Mouse (Mus musculus) erythroblast, embryonic 14.5 days (primary cell): Measurements from ENCODE around the gene Elfn1. TPM values are rescaled to one million over a fixed set of nuclear protein-coding genes. Genes with fewer than 3 reads are reported as not detected.

Experiments
- H3K27me3 ChIP-seq: 2 replicates; pipeline ENCODE4 v1.6.1; 2012; ENCODE audit warnings: inconsistent platforms; ENCODE audit not compliant: control insufficient read depth
- H3K36me3 ChIP-seq: 2 replicates; pipeline ENCODE4 v1.6.1; 2012; ENCODE audit warnings: mild to moderate bottlenecking, inconsistent platforms; ENCODE audit not compliant: control insufficient read depth
- H3K4me1 ChIP-seq: 2 replicates; pipeline ENCODE4 v1.6.1; 2012; ENCODE audit warnings: inconsistent platforms; ENCODE audit not compliant: control insufficient read depth
- H3K4me3 ChIP-seq: replicated peaks from 2 replicates; pipeline ENCODE3; 2012; ENCODE audit warnings: moderate library complexity, mild to moderate bottlenecking, inconsistent platforms
- H3K9me3 ChIP-seq: 2 replicates; pipeline ENCODE4 v1.6.1; 2012; ENCODE audit warnings: low read length, inconsistent platforms, mixed read lengths; ENCODE audit not compliant: control insufficient read depth
- GATA1 ChIP-seq: IDR thresholded peaks from 2 replicates; pipeline ENCODE4 v1.6.1; 2012; ENCODE audit warnings: low read length, inconsistent platforms, mixed read lengths
- TAL1 ChIP-seq: IDR thresholded peaks from 3 replicates; pipeline ENCODE4 v1.6.1; 2012; ENCODE audit warnings: low read length, inconsistent platforms, mixed read lengths
- polyA plus RNA-seq: library from polyadenylated mRNA; stranded (reverse); fragments of >175 nt; gene quantifications from 2 replicates; pipeline ENCODE4 v1.2.3, GENCODE M21; 2012

The Elfn1 gene
- polyA plus RNA-seq, 1 experiment = not detected

DNA sequence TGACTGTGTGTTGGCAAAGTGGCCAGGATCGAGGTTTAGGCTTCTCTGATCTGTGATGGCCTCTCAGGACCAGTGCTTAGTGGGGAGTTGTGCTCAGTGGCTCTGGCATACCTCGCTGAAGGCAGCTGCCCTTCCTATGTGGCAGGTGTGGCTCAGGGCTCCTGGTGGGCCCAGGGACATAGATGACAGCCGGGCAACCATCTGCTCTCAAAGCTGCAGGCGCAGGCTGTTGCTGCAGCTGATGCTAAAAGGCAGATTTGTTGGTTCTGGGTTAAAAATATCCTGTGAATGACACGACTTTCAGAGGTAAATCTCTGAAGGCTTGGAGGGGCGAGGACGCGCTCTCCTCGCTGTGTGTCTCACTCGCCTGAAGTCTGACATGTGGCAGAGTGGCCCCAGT lies 114.0 kb downstream of the Elfn1 start:
- Histone ChIP-seq H3K27me3 (no peaks in the 10 kb centered on the region), H3K4me1 (peaks cover 28% of the 10 kb centered on the region), H3K9me3 (no peaks in the 10 kb centered on the region), H3K36me3 (peaks cover 15% of the 10 kb centered on the region), H3K4me3 (no peak overlapping the region)
- no peak for TF ChIP-seq TAL1
- TF ChIP-seq GATA1 = no peak

- no peak for TF ChIP-seq TAL1
- TF ChIP-seq GATA1 = no peak
- no peaks in the 10 kb centered on the region for H3K9me3 ChIP-seq
- H3K36me3 ChIP-seq = peaks cover 15% of the 10 kb centered on the region
- H3K27me3 ChIP-seq = no peaks in the 10 kb centered on the region
- H3K4me3 ChIP-seq = no peak overlapping the region
- H3K4me1 ChIP-seq = peaks cover 26% of the 10 kb centered on the region
Observed at GRCm38 (mm10) chr5:140022861-140023260, 115.1 kb downstream of the Elfn1 start.

DNA sequence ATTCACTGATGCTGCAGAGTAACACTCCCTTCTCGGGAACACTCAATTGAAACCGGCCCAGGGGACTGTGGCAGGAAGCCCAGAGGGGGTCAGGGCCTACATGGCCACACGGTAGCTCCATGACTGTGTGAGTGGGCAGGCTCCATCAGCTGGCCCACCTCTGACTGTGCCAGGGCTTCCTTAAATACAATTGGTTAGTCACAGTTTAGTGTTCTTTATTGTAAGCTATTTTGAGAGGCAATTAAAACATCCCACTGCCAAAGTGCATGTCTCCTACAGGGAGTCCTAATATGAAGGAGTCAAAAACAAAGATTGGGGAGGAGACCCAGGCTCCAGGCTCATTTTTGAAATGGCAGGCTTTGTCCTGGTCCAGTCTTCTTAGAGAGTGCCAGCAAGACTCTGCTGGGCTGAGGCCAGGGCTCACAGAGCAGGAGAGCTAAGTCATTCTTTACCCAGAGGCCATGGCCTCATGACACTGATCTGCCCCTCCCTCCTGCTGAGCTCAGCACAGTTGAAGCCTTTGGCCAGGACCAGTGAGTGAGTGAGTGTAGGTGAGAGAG lies 116.3 kb downstream of the Elfn1 start:
- TF ChIP-seq GATA1 (no peak), TAL1 (no peak)
- no peak overlapping the region for H3K4me3 ChIP-seq
- H3K4me1 ChIP-seq = peaks cover 31% of the 10 kb centered on the region
- H3K36me3 ChIP-seq = peaks cover 15% of the 10 kb centered on the region
- no peaks in the 10 kb centered on the region for H3K9me3 ChIP-seq
- no peaks in the 10 kb centered on the region for H3K27me3 ChIP-seq

Other genes with a start within 250 kb of the Elfn1 start
- gene Micall2, start 171.6 kb upstream of the Elfn1 start, polyA plus RNA-seq = 24.6 and 34.4 TPM in 2 replicates
- 12.9 and 18.1 TPM in 2 replicates for gene Ints1, start 132.3 kb upstream of the Elfn1 start, polyA plus RNA-seq
- gene Mafk, start 116.4 kb upstream of the Elfn1 start, polyA plus RNA-seq = 20.0 and 22.5 TPM in 2 replicates
- 36.6 and 77.7 TPM in 2 replicates for gene Tmem184a, start 88.0 kb upstream of the Elfn1 start, polyA plus RNA-seq
- not detected in 2 replicates for gene Gm26938, start 81.5 kb upstream of the Elfn1 start, polyA plus RNA-seq
- 2.7 TPM in 2 replicates for gene Psmg3, start 81.1 kb upstream of the Elfn1 start, polyA plus RNA-seq